Mouse (Mus musculus) liver, embryonic 14.5 days (tissue): Measurements from ENCODE around the gene Faap20. TPM values are rescaled to one million over a fixed set of nuclear protein-coding genes. Genes with fewer than 3 reads are reported as not detected.

ENCODE experiments used
- ATAC-seq: fragments of 200-750 bp; cut with Nextera tagmentation; 2 replicates; pipeline ENCODE4 v1.8.0; 2017; ENCODE audit warnings: moderate number of reproducible peaks, mild to moderate bottlenecking, moderate library complexity; ENCODE audit not compliant: insufficient read depth
- DNase-seq, 3 experiments: peaks; one replicate each; pipeline ENCODE4 v3.0.0-alpha.2; 2012 to 2013; ENCODE audit warnings: low read depth in 3 of 3, low spot score in 3 of 3
- H3K27ac ChIP-seq: fragments of 300-500 bp; sonication (generic); 2 replicates; pipeline ENCODE4 v1.5.1; 2014; ENCODE audit warnings: moderate library complexity, mild to moderate bottlenecking, control low read depth, inconsistent platforms
- H3K27me3 ChIP-seq: fragments of 300-500 bp; sonication (generic); 2 replicates; pipeline ENCODE4 v1.6.1; 2014; ENCODE audit warnings: mild to moderate bottlenecking, low read length, moderate library complexity; ENCODE audit not compliant: control insufficient read depth, insufficient read depth
- H3K36me3 ChIP-seq: fragments of 300-500 bp; sonication (generic); replicated peaks from 2 replicates; pipeline ENCODE4 v1.6.1; 2014; ENCODE audit warnings: low read depth; ENCODE audit not compliant: control insufficient read depth, insufficient read depth
- H3K4me1 ChIP-seq, 2 experiments: fragments of 200-500 bp in 1 of 2; fragments of 300-500 bp in 1 of 2; sonication (generic) in 1 of 2; replicated peaks; 2 replicates each; pipeline ENCODE4 v1.6.1; 2012 to 2014; ENCODE audit warnings: antibody characterized with exemption in 1 of 2, inconsistent platforms in 1 of 2, low read length in 1 of 2; ENCODE audit not compliant: control insufficient read depth in 2 of 2, insufficient read depth in 2 of 2
- H3K4me2 ChIP-seq: fragments of 300-500 bp; sonication (generic); 2 replicates; pipeline ENCODE4 v1.6.1; 2014; ENCODE audit warnings: low read depth, mild to moderate bottlenecking, control low read depth, moderate library complexity
- H3K4me3 ChIP-seq, 2 experiments: fragments of 200-500 bp in 1 of 2; fragments of 300-500 bp in 1 of 2; sonication (generic) in 1 of 2; 2 replicates each; pipeline ENCODE4 v1.5.1; 2012 to 2014; ENCODE audit warnings: low read depth in 2 of 2, low read length in 2 of 2, mild to moderate bottlenecking in 2 of 2, control low read depth in 1 of 2, inconsistent platforms in 1 of 2, moderate library complexity in 1 of 2; ENCODE audit not compliant: insufficient read depth in 1 of 2
- H3K9ac ChIP-seq: fragments of 300-500 bp; sonication (generic); replicated peaks from 2 replicates; pipeline ENCODE4 v1.6.1; 2014; ENCODE audit warnings: mild to moderate bottlenecking, control low read depth, moderate library complexity
- H3K9me3 ChIP-seq: fragments of 300-500 bp; sonication (generic); 2 replicates; pipeline ENCODE4 v1.6.1; 2016; ENCODE audit warnings: low read length, mixed read lengths; ENCODE audit not compliant: control insufficient read depth
- CTCF ChIP-seq: IDR thresholded peaks from 2 replicates; pipeline ENCODE4 v1.5.1; 2016; ENCODE audit warnings: antibody characterized with exemption, low read depth, control low read depth
- EP300 ChIP-seq: IDR thresholded peaks from 2 replicates; pipeline ENCODE4 v1.6.1; 2016; ENCODE audit warnings: antibody characterized with exemption, low read depth
- WGBS: fragments of 180-500 bp; shearing (Covaris S2); extraction: QIAGEN DNeasy Blood & Tissue Kit; methylation state at CpG from one replicate; pipeline ENCODE4 v1.1.7; 2014; ENCODE audit not compliant: insufficient replicate concordance; 5-methylcytosine and 5-hydroxymethylcytosine counted together
- polyA plus RNA-seq, 2 experiments: library from polyadenylated mRNA; depleted of rRNA in 1 of 2; stranded (reverse) in 1 of 2; unstranded in 1 of 2; fragments of >200 nt; fragmentation: Nextera tagmentation in 1 of 2; extraction: Ambion mirVana in 1 of 2; gene quantifications; 2 replicates each; pipeline versions ENCODE4 v1.2.1 to v1.2.3; 2012 to 2014

Faap20 gene
- polyA plus RNA-seq, 2 experiments = 12.2 to 14.8 TPM

GRCm38 (mm10) chr4:155274451-155274850, 24.8 kb downstream of the Faap20 start:
- Histone ChIP-seq H3K27ac (no peak overlapping the region), H3K36me3 (no peaks in the 10 kb centered on the region), H3K27me3 (no peaks in the 10 kb centered on the region), H3K4me2 (no peak overlapping the region), H3K4me1 (no peaks in the 10 kb centered on the region), H3K4me3 (no peak overlapping the region), H3K9ac (no peak overlapping the region), H3K9me3 (no peaks in the 10 kb centered on the region)
- ATAC-seq (no peak), DNase-seq (no peak)
- 44% methylated on average over 5 of the region's 5 CpGs for WGBS
- TF ChIP-seq CTCF = no peak

DNA sequence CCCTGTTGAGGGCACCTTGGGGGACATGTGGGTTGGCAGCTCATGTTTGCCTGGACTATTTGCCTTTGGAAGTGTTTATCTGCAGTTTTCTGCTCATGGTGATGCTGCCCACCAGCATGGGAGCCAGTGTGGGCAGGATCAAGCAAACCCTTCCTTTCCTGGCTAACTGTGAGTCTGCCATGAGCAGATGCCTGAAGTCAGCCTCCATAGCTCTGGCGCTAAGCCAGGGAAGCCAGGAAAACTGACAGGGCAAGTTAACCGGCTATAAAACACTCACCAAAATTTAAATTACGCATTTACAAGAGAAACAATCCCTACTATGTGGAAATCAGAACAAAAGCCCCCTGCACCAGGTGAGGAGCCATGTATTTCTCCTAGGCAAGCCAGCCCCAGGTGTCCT, 25.2 kb downstream of the Faap20 start:
- H3K4me3 ChIP-seq = no peak overlapping the region
- no peaks in the 10 kb centered on the region for H3K36me3 ChIP-seq
- TF ChIP-seq EP300 (no peak), CTCF (no peak)
- no peak for ATAC-seq
- no peaks in the 10 kb centered on the region for H3K27me3 ChIP-seq
- H3K27ac ChIP-seq = no peak overlapping the region
- no peak overlapping the region for H3K4me2 ChIP-seq
- no peak overlapping the region for H3K9ac ChIP-seq
- no peaks in the 10 kb centered on the region for H3K4me1 ChIP-seq
- 40% methylated on average over 3 of the region's 3 CpGs for WGBS
- DNase-seq = no peak
- no peaks in the 10 kb centered on the region for H3K9me3 ChIP-seq

GRCm38 (mm10) chr4:155277963-155278362, 28.4 kb downstream of the Faap20 start:
- TF ChIP-seq CTCF = no peak
- no peak for TF ChIP-seq EP300
- Histone ChIP-seq H3K4me1 (no peaks in the 10 kb centered on the region), H3K4me3 (no peak overlapping the region), H3K27me3 (no peaks in the 10 kb centered on the region), H3K36me3 (no peaks in the 10 kb centered on the region), H3K9me3 (no peaks in the 10 kb centered on the region), H3K9ac (no peak overlapping the region), H3K4me2 (no peak overlapping the region), H3K27ac (no peak overlapping the region)
- 63% methylated on average over 6 of the region's 6 CpGs for WGBS
- ATAC-seq (no peak), DNase-seq (no peak)

DNA sequence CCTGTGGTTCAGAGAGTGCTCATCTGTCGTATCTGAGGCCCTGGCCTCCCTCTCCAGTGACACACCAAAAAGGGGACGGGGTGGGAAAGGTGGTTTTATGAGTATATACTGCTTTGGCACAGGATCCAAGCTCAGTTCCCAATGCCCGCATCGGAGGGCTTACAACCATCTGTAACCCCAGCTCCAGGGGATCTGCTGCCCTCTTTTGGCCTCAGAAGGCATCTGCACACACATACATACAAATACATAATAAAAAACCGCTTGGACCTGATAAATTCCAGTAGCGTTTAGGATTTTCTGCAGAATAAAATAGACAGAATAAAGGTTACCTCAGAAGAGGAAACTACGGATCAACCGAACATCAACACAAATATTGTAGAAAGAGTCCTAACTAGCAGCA, 29.5 kb downstream of the Faap20 start:
- no peaks in the 10 kb centered on the region for H3K4me1 ChIP-seq
- 62% methylated on average over 8 of the region's 8 CpGs for WGBS
- DNase-seq = no peak
- no peak overlapping the region for H3K9ac ChIP-seq
- H3K27ac ChIP-seq = no peak overlapping the region
- H3K36me3 ChIP-seq = no peaks in the 10 kb centered on the region
- TF ChIP-seq EP300 (no peak), CTCF (peak; percentile 32)
- H3K27me3 ChIP-seq = no peaks in the 10 kb centered on the region
- H3K4me3 ChIP-seq = no peak overlapping the region
- no peak overlapping the region for H3K4me2 ChIP-seq
- no peaks in the 10 kb centered on the region for H3K9me3 ChIP-seq
- ATAC-seq = no peak

GRCm38 (mm10) chr4:155279926-155280767, 30.5 kb downstream of the Faap20 start:
- ATAC-seq = no peak
- Histone ChIP-seq H3K4me3 (no peak overlapping the region), H3K36me3 (no peaks in the 10 kb centered on the region), H3K4me1 (no peaks in the 10 kb centered on the region), H3K9me3 (no peaks in the 10 kb centered on the region), H3K9ac (no peak overlapping the region), H3K4me2 (no peak overlapping the region), H3K27me3 (no peaks in the 10 kb centered on the region), H3K27ac (no peak overlapping the region)
- 33% methylated on average over 16 of the region's 16 CpGs for WGBS
- no peak for TF ChIP-seq EP300
- no peak for TF ChIP-seq CTCF
- no peak for DNase-seq
